Comparison of ENCODE assay signal across 21 mouse cellular contexts in genomic region chr15:44288704-44289103, GRCm38 (mm10).
DNase-seq lines count a peak whose midpoint lies in the region; ATAC-seq and TF ChIP-seq lines count a peak whose summit lies in the region.
"Had no signal": no experiment of that assay in that cellular context is flagged by ENCODE, and none has a peak within 500 bp of the region (broad histone marks: within the 10 kb centered on the region; RNA-seq: fewer than 3 reads in every experiment).

No protein-coding gene starts in this region.

- H3K27ac ChIP-seq in midbrain, postnatal 0 days (ENCODE audit: low read depth, low read length) = no peak overlapping the region
- no peak overlapping the region for H3K27ac ChIP-seq in midbrain, embryonic 10.5 days (replicated peaks)
- H3K27ac ChIP-seq in forebrain, embryonic 13.5 days = no peak overlapping the region
- H3K27ac ChIP-seq: embryonic facial prominence, embryonic 12.5 days; left cerebral cortex, adult 2 months; limb, embryonic 10.5 days; neural tube, embryonic 15.5 days had no signal

- H3K9me3 ChIP-seq in midbrain, postnatal 0 days (ENCODE audit: low read length) = no peaks in the 10 kb centered on the region
- H3K9me3 ChIP-seq in midbrain, embryonic 10.5 days (replicated peaks) = no peaks in the 10 kb centered on the region
- no peaks in the 10 kb centered on the region for H3K9me3 ChIP-seq in forebrain, embryonic 13.5 days (replicated peaks)
- H3K9me3 ChIP-seq: embryonic facial prominence, embryonic 12.5 days; heart, embryonic 12.5 days; limb, embryonic 10.5 days; neural tube, embryonic 15.5 days had no signal

- H3K9ac ChIP-seq in midbrain, postnatal 0 days (replicated peaks; ENCODE audit: low read length, poor library complexity, severe bottlenecking) = no peak overlapping the region
- H3K9ac ChIP-seq in forebrain, embryonic 13.5 days = no peak overlapping the region
- H3K9ac ChIP-seq: embryonic facial prominence, embryonic 12.5 days; heart, embryonic 12.5 days; neural tube, embryonic 15.5 days had no signal

- no peak overlapping the region for H3K4me3 ChIP-seq in midbrain, postnatal 0 days (ENCODE audit: low read depth, low read length)
- H3K4me3 ChIP-seq in midbrain, embryonic 10.5 days = no peak overlapping the region
- H3K4me3 ChIP-seq in forebrain, embryonic 13.5 days = no peak overlapping the region
- H3K4me3 ChIP-seq: embryonic facial prominence, embryonic 12.5 days; heart, embryonic 12.5 days; left cerebral cortex, adult 2 months; limb, embryonic 10.5 days; neural tube, embryonic 15.5 days had no signal

- H3K36me3 ChIP-seq in midbrain, postnatal 0 days (ENCODE audit: insufficient read depth, low read length) = no peaks in the 10 kb centered on the region
- H3K36me3 ChIP-seq in midbrain, embryonic 10.5 days = no peaks in the 10 kb centered on the region
- H3K36me3 ChIP-seq in forebrain, embryonic 13.5 days (ENCODE audit: poor library complexity, severe bottlenecking) = no peaks in the 10 kb centered on the region
- H3K36me3 ChIP-seq: embryonic facial prominence, embryonic 12.5 days; heart, embryonic 12.5 days; limb, embryonic 10.5 days; neural tube, embryonic 15.5 days had no signal

- H3K4me1 ChIP-seq in midbrain, postnatal 0 days (ENCODE audit: insufficient read depth, low read length) = no peaks in the 10 kb centered on the region
- H3K4me1 ChIP-seq in midbrain, embryonic 10.5 days = no peaks in the 10 kb centered on the region
- no peaks in the 10 kb centered on the region for H3K4me1 ChIP-seq in forebrain, embryonic 13.5 days
- H3K4me1 ChIP-seq: embryonic facial prominence, embryonic 12.5 days; heart, embryonic 12.5 days; limb, embryonic 10.5 days; neural tube, embryonic 15.5 days had no signal

- 68% methylated on average over 4 of the region's 4 CpGs for WGBS in midbrain, postnatal 0 days
- 81% methylated on average over 4 of the region's 4 CpGs for WGBS in midbrain, embryonic 10.5 days
- WGBS in forebrain, embryonic 13.5 days = 47% methylated on average over 4 of the region's 4 CpGs

- no peaks in the 10 kb centered on the region for H3K27me3 ChIP-seq in midbrain, postnatal 0 days (ENCODE audit: insufficient read depth, low read length)
- H3K27me3 ChIP-seq in midbrain, embryonic 10.5 days (ENCODE audit: low read depth, poor library complexity, severe bottlenecking) = no peaks in the 10 kb centered on the region
- no peaks in the 10 kb centered on the region for H3K27me3 ChIP-seq in forebrain, embryonic 13.5 days
- H3K27me3 ChIP-seq: embryonic facial prominence, embryonic 12.5 days; heart, embryonic 12.5 days; neural tube, embryonic 15.5 days had no signal

- no peak overlapping the region for H3K4me2 ChIP-seq in midbrain, postnatal 0 days (ENCODE audit: low read depth, low read length, poor library complexity, severe bottlenecking)
- no peak overlapping the region for H3K4me2 ChIP-seq in forebrain, embryonic 13.5 days
- H3K4me2 ChIP-seq: embryonic facial prominence, embryonic 12.5 days; heart, embryonic 12.5 days; neural tube, embryonic 15.5 days had no signal

- no peak for TF ChIP-seq CTCF in midbrain, postnatal 0 days (IDR thresholded peaks at IDR 0.05)

- peak; percentile 24 for DNase-seq in cerebellum, adult 11-12 months
- DNase-seq in cerebellum, postnatal 4 days (ENCODE audit: low spot score in 2 of 2) = no peak
- peak; percentile 33 for DNase-seq in midbrain, postnatal 0 days (ENCODE audit: low spot score)
- DNase-seq in midbrain, embryonic 10.5 days (ENCODE audit: low spot score) = no peak
- peak; percentile 72 for DNase-seq in retina, postnatal 1 day
- DNase-seq in liver = no peak
- DNase-seq in layer of hippocampus, postnatal 14 days (ENCODE audit: low spot score in 2 of 2) = no peak
- DNase-seq: adrenal gland, postnatal 25 days; heart, postnatal 10 days; kidney, adult 11 months; kidney, postnatal 4 days; layer of hippocampus, adult 9-11 months; lung, postnatal 4 days; thymus, adult 2 months; thymus, postnatal 4 days had no signal

- no peak for ATAC-seq in midbrain, postnatal 0 days (ENCODE audit: low FRiP score)
- ATAC-seq in forebrain, embryonic 13.5 days = peak; percentile 78

Comparison
In these comparisons a context has a peak if more than half of its experiments do, and no peak if none do; other contexts are left out.
1. DNase-seq: peak in cerebellum, adult 11-12 months (single experiment), midbrain, postnatal 0 days (single experiment) and retina, postnatal 1 day (single experiment); none in cerebellum, postnatal 4 days (0 of 2), midbrain, embryonic 10.5 days (single experiment), liver (single experiment) and layer of hippocampus, postnatal 14 days (0 of 2).